Mouse (Mus musculus): ENCODE data around the gene Camkmt. TPM values are rescaled to one million over a fixed set of nuclear protein-coding genes. Genes with fewer than 3 reads are reported as not detected.

Camkmt gene
- polyA plus RNA-seq, 1 experiment from 2014 or later: 8.2 TPM

- WGBS: 5% methylated on average over 52 of the region's 52 CpGs
- Histone ChIP-seq H3K27me3 (ENCODE audit: control insufficient read depth, insufficient read depth, low read length) (peaks cover 97% of the 10 kb centered on the region), H3K4me1 (ENCODE audit: control insufficient read depth in 2 of 2, insufficient read depth in 2 of 2, low read length in 2 of 2) (peaks cover 4 to 10% of the 10 kb centered on the region in 2 experiments; a peak in 3 of 4 replicates), H3K36me3 (ENCODE audit: control insufficient read depth, insufficient read depth, low read length) (no peaks in the 10 kb centered on the region), H3K9me3 (ENCODE audit: control insufficient read depth, low read length) (no peaks in the 10 kb centered on the region), H3K4me2 (ENCODE audit: low read length) (peak overlapping the region; percentile 59), H3K9ac (ENCODE audit: low read length) (no peak overlapping the region; the same call in 1 of the 2 replicates), H3K27ac (replicated peaks in 1 of 2; ENCODE audit: control insufficient read depth in 1 of 2, insufficient read depth in 1 of 2, low read depth in 2 of 2, low read length in 2 of 2) (no peak overlapping the region), H3K4me3 (ENCODE audit: control insufficient read depth in 1 of 2, insufficient read depth in 1 of 2, low read depth in 1 of 2, low read length in 2 of 2) (peak overlapping the region in 1 of 2 experiments; percentile 26; a peak in 2 of 4 replicates)
- no peak for ATAC-seq (ENCODE audit: insufficient number of reproducible peaks, insufficient read depth, low FRiP score, low read depth)
Measured at GRCm38 (mm10) chr17:85486585-85487480, 396.5 kb downstream of the Camkmt start.

DNA sequence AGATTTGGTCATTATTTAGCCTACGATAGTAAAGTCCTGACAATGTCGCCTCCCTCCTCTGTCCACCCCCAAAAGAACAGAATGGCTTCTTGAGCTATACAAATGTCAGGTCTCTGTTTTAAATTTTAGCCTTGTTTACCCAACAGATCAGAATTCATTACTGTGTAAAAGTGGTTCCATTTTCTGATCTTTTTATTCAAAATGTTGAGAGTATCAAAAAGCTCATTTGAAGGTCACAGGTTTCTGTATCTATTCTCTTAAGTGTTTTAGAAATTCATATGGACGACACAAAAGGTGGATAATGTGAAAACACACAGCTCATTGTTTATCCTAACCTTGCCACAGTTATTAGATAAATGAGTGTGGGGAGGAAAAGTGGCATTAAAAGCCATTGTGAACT, 397.2 kb downstream of the Camkmt start:
- no peak overlapping the region for H3K4me2 ChIP-seq (ENCODE audit: low read length)
- WGBS: 63% methylated on average over 3 of the region's 3 CpGs
- peaks cover 95% of the 10 kb centered on the region for H3K27me3 ChIP-seq (ENCODE audit: control insufficient read depth, insufficient read depth, low read length)
- no peaks in the 10 kb centered on the region for H3K9me3 ChIP-seq (ENCODE audit: control insufficient read depth, low read length)
- no peak overlapping the region for H3K9ac ChIP-seq (ENCODE audit: low read length)
- ATAC-seq (ENCODE audit: insufficient number of reproducible peaks, insufficient read depth, low FRiP score, low read depth): no peak
- no peak overlapping the region for H3K4me3 ChIP-seq (ENCODE audit: control insufficient read depth in 1 of 2, insufficient read depth in 1 of 2, low read depth in 1 of 2, low read length in 2 of 2)
- H3K27ac ChIP-seq (replicated peaks in 1 of 2; ENCODE audit: control insufficient read depth in 1 of 2, insufficient read depth in 1 of 2, low read depth in 2 of 2, low read length in 2 of 2): no peak overlapping the region
- peaks cover 4 to 10% of the 10 kb centered on the region in 2 experiments; a peak in 3 of 4 replicates for H3K4me1 ChIP-seq (ENCODE audit: control insufficient read depth in 2 of 2, insufficient read depth in 2 of 2, low read length in 2 of 2)
- no peaks in the 10 kb centered on the region for H3K36me3 ChIP-seq (ENCODE audit: control insufficient read depth, insufficient read depth, low read length)

GRCm38 (mm10) chr17:85488601-85489487, 398.5 kb downstream of the Camkmt start:
- peaks cover 95% of the 10 kb centered on the region for H3K27me3 ChIP-seq (ENCODE audit: control insufficient read depth, insufficient read depth, low read length)
- peaks cover 4 to 10% of the 10 kb centered on the region in 2 experiments; a peak in 3 of 4 replicates for H3K4me1 ChIP-seq (ENCODE audit: control insufficient read depth in 2 of 2, insufficient read depth in 2 of 2, low read length in 2 of 2)
- H3K27ac ChIP-seq (replicated peaks in 1 of 2; ENCODE audit: control insufficient read depth in 1 of 2, insufficient read depth in 1 of 2, low read depth in 2 of 2, low read length in 2 of 2): no peak overlapping the region
- 10% methylated on average over 14 of the region's 14 CpGs for WGBS
- H3K9ac ChIP-seq (ENCODE audit: low read length): no peak overlapping the region
- no peak overlapping the region for H3K4me3 ChIP-seq (ENCODE audit: control insufficient read depth in 1 of 2, insufficient read depth in 1 of 2, low read depth in 1 of 2, low read length in 2 of 2)
- no peak for ATAC-seq (ENCODE audit: insufficient number of reproducible peaks, insufficient read depth, low FRiP score, low read depth)
- no peak overlapping the region for H3K4me2 ChIP-seq (ENCODE audit: low read length)
- H3K36me3 ChIP-seq (ENCODE audit: control insufficient read depth, insufficient read depth, low read length): no peaks in the 10 kb centered on the region
- H3K9me3 ChIP-seq (ENCODE audit: control insufficient read depth, low read length): no peaks in the 10 kb centered on the region

DNA sequence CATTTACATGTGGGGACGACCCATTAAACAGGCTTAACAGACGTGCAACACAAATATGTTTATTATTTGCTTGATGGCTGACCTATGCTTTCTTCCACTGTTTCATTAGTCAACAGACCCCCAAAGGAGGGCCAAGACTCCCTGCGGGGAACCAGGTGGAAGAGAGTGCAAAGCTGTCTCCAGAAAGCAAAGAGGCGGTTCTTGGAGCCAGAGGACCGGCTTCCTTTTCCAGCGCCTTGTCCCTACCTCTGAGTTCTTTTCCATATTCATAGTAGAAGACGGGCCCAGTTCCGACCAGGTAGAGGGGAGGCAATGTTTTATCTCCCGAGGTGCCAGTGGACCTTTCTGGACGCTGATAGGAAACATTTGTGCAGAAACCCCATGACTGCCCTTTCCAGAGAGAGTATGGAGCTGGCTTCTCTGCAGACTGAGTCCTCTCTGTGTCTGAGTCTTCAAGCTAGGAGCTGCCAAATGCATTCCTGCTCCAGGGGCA, 399.2 kb downstream of the Camkmt start:
- Histone ChIP-seq H3K4me2 (ENCODE audit: low read length) (no peak overlapping the region), H3K27me3 (ENCODE audit: control insufficient read depth, insufficient read depth, low read length) (peaks cover 89% of the 10 kb centered on the region), H3K36me3 (ENCODE audit: control insufficient read depth, insufficient read depth, low read length) (no peaks in the 10 kb centered on the region), H3K27ac (replicated peaks in 1 of 2; ENCODE audit: control insufficient read depth in 1 of 2, insufficient read depth in 1 of 2, low read depth in 2 of 2, low read length in 2 of 2) (no peak overlapping the region), H3K9ac (ENCODE audit: low read length) (no peak overlapping the region), H3K4me3 (ENCODE audit: control insufficient read depth in 1 of 2, insufficient read depth in 1 of 2, low read depth in 1 of 2, low read length in 2 of 2) (no peak overlapping the region), H3K9me3 (ENCODE audit: control insufficient read depth, low read length) (no peaks in the 10 kb centered on the region), H3K4me1 (ENCODE audit: control insufficient read depth in 2 of 2, insufficient read depth in 2 of 2, low read length in 2 of 2) (peaks cover 4 to 10% of the 10 kb centered on the region in 2 experiments; a peak in 3 of 4 replicates)
- no peak for ATAC-seq (ENCODE audit: insufficient number of reproducible peaks, insufficient read depth, low FRiP score, low read depth)
- WGBS: 4% methylated on average over 10 of the region's 10 CpGs

DNA sequence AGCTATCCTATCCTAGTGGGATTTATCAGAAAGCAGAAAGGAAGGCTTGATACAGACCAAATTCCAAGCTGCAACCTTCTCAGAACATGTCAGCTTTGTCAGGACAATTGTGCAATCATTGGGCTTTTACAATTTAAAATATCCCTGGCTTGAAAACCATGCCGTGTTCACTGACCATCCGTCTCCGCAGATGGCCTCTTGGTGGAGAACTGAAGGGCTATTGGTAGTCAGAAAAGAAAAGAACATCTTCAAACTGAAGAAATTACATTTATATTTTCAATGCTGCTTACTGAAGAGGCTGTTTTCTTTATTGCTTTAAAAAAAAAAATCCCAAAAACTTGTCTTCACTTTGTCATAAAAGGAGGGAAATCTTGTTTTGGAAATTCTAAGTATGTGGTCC, 401.1 kb downstream of the Camkmt start:
- no peak overlapping the region for H3K27ac ChIP-seq (replicated peaks in 1 of 2; ENCODE audit: control insufficient read depth in 1 of 2, insufficient read depth in 1 of 2, low read depth in 2 of 2, low read length in 2 of 2)
- no peak overlapping the region for H3K9ac ChIP-seq (ENCODE audit: low read length)
- peaks cover 3 to 4% of the 10 kb centered on the region in 2 experiments; a peak in 3 of 4 replicates for H3K4me1 ChIP-seq (ENCODE audit: control insufficient read depth in 2 of 2, insufficient read depth in 2 of 2, low read length in 2 of 2)
- H3K27me3 ChIP-seq (ENCODE audit: control insufficient read depth, insufficient read depth, low read length): peaks cover 70% of the 10 kb centered on the region
- H3K9me3 ChIP-seq (ENCODE audit: control insufficient read depth, low read length): peaks cover 12% of the 10 kb centered on the region
- WGBS: 57% methylated on average over 3 of the region's 3 CpGs
- H3K4me3 ChIP-seq (ENCODE audit: control insufficient read depth in 1 of 2, insufficient read depth in 1 of 2, low read depth in 1 of 2, low read length in 2 of 2): no peak overlapping the region
- no peak overlapping the region for H3K4me2 ChIP-seq (ENCODE audit: low read length)
- ATAC-seq (ENCODE audit: insufficient number of reproducible peaks, insufficient read depth, low FRiP score, low read depth): no peak
- H3K36me3 ChIP-seq (ENCODE audit: control insufficient read depth, insufficient read depth, low read length): no peaks in the 10 kb centered on the region

GRCm38 (mm10) chr17:85493521-85493920, 403.2 kb downstream of the Camkmt start:
- H3K27me3 ChIP-seq (ENCODE audit: control insufficient read depth, insufficient read depth, low read length): peaks cover 50% of the 10 kb centered on the region
- no peak for ATAC-seq (ENCODE audit: insufficient number of reproducible peaks, insufficient read depth, low FRiP score, low read depth)
- WGBS: 56% methylated on average over 4 of the region's 4 CpGs
- no peak overlapping the region for H3K4me2 ChIP-seq (ENCODE audit: low read length)
- no peak overlapping the region for H3K4me3 ChIP-seq (ENCODE audit: control insufficient read depth in 1 of 2, insufficient read depth in 1 of 2, low read depth in 1 of 2, low read length in 2 of 2)
- H3K9me3 ChIP-seq (ENCODE audit: control insufficient read depth, low read length): peaks cover 13% of the 10 kb centered on the region
- no peaks in the 10 kb centered on the region for H3K36me3 ChIP-seq (ENCODE audit: control insufficient read depth, insufficient read depth, low read length)
- H3K9ac ChIP-seq (ENCODE audit: low read length): no peak overlapping the region
- no peak overlapping the region for H3K27ac ChIP-seq (replicated peaks in 1 of 2; ENCODE audit: control insufficient read depth in 1 of 2, insufficient read depth in 1 of 2, low read depth in 2 of 2, low read length in 2 of 2)
- H3K4me1 ChIP-seq (ENCODE audit: control insufficient read depth in 2 of 2, insufficient read depth in 2 of 2, low read length in 2 of 2): no peaks in the 10 kb centered on the region

- Histone ChIP-seq H3K9ac (ENCODE audit: low read length) (no peak overlapping the region), H3K4me1 (ENCODE audit: control insufficient read depth in 2 of 2, insufficient read depth in 2 of 2, low read length in 2 of 2) (no peaks in the 10 kb centered on the region), H3K4me2 (ENCODE audit: low read length) (no peak overlapping the region), H3K27ac (replicated peaks in 1 of 2; ENCODE audit: control insufficient read depth in 1 of 2, insufficient read depth in 1 of 2, low read depth in 2 of 2, low read length in 2 of 2) (no peak overlapping the region), H3K9me3 (ENCODE audit: control insufficient read depth, low read length) (peaks cover 13% of the 10 kb centered on the region), H3K4me3 (ENCODE audit: control insufficient read depth in 1 of 2, insufficient read depth in 1 of 2, low read depth in 1 of 2, low read length in 2 of 2) (no peak overlapping the region), H3K36me3 (ENCODE audit: control insufficient read depth, insufficient read depth, low read length) (no peaks in the 10 kb centered on the region), H3K27me3 (ENCODE audit: control insufficient read depth, insufficient read depth, low read length) (peaks cover 33% of the 10 kb centered on the region)
- WGBS: 95% methylated on average over 3 of the region's 3 CpGs
- ATAC-seq (ENCODE audit: insufficient number of reproducible peaks, insufficient read depth, low FRiP score, low read depth): no peak
Measured at GRCm38 (mm10) chr17:85495012-85495754, 404.8 kb downstream of the Camkmt start.

Data from heart, embryonic 14.5 days (tissue).